Mouse (Mus musculus) testis, adult 2 months (tissue): ENCODE measurements around the gene Ank3. TPM values are rescaled to one million over a fixed set of nuclear protein-coding genes. Genes with fewer than 3 reads are reported as not detected.

Experiments used
- H3K27ac ChIP-seq: fragments of 200-500 bp; 2 replicates; pipeline ENCODE4 v1.5.1; 2012; ENCODE audit warnings: low read depth, low read length; ENCODE audit not compliant: control insufficient read depth, insufficient read depth
- H3K27me3 ChIP-seq: fragments of 200-500 bp; 2 replicates; pipeline ENCODE4 v1.6.1; 2012; ENCODE audit warnings: mild to moderate bottlenecking, low read length, moderate library complexity; ENCODE audit not compliant: control insufficient read depth, insufficient read depth
- H3K36me3 ChIP-seq: fragments of 200-500 bp; 2 replicates; pipeline ENCODE4 v1.6.1; 2012; ENCODE audit warnings: mild to moderate bottlenecking, low read length; ENCODE audit not compliant: control insufficient read depth, insufficient read depth
- H3K4me1 ChIP-seq: fragments of 200-500 bp; 2 replicates; pipeline ENCODE4 v1.6.1; 2012; ENCODE audit warnings: low read length; ENCODE audit not compliant: control insufficient read depth, insufficient read depth
- H3K4me3 ChIP-seq: fragments of 200-500 bp; 2 replicates; pipeline ENCODE4 v1.5.1; 2012; ENCODE audit warnings: low read depth, mild to moderate bottlenecking, low read length, moderate library complexity, mixed read lengths; ENCODE audit not compliant: control insufficient read depth
- CTCF ChIP-seq: fragments of 200-500 bp; IDR thresholded peaks from 2 replicates; pipeline ENCODE4 v1.5.1; 2012; ENCODE audit warnings: low read depth, mild to moderate bottlenecking, inconsistent platforms, low read length, moderate library complexity; ENCODE audit not compliant: control insufficient read depth, insufficient read depth, insufficient replicate concordance
- POLR2A ChIP-seq: fragments of 200-500 bp; IDR thresholded peaks from 2 replicates; pipeline ENCODE4 v1.6.1; 2012; ENCODE audit warnings: low read depth, mild to moderate bottlenecking, inconsistent platforms, low read length, moderate library complexity; ENCODE audit not compliant: control insufficient read depth
- polyA plus RNA-seq: library from polyadenylated mRNA; depleted of rRNA; stranded (reverse); fragments of >200 nt; gene quantifications from 2 replicates; pipeline ENCODE4 v1.2.3, GENCODE M21; 2012

Gene Ank3
- polyA plus RNA-seq, 1 experiment: 3.4 TPM

DNA sequence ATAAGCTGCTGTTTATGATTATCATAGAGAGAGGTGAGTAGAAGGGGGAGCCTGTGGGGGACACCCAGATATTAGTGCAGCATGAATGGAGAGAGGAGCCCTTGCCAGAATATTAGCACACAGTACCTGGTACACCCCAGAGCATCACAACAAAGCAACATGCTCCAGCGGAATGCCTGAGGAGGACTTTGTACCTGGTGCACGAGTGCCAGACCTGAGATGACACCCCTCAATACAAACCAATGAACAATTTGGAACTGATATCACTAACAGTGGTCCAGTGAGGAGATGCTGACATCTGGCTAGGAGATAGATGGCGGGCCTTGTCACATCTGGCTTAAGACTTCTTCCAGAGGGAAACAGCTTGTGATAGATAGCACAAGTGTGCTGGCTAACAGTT is 150.2 kb downstream of the Ank3 start:
- H3K4me1 ChIP-seq: no peaks in the 10 kb centered on the region
- no peaks in the 10 kb centered on the region for H3K27me3 ChIP-seq
- H3K4me3 ChIP-seq: no peak overlapping the region
- H3K27ac ChIP-seq: no peak overlapping the region
- H3K36me3 ChIP-seq: no peaks in the 10 kb centered on the region
- no peak for TF ChIP-seq CTCF

GRCm38 (mm10) chr10:69549221-69549620 is 150.6 kb downstream of the Ank3 start:
- no peaks in the 10 kb centered on the region for H3K27me3 ChIP-seq
- no peak overlapping the region for H3K4me3 ChIP-seq
- H3K36me3 ChIP-seq: no peaks in the 10 kb centered on the region
- no peak for TF ChIP-seq POLR2A
- no peak overlapping the region for H3K27ac ChIP-seq
- no peaks in the 10 kb centered on the region for H3K4me1 ChIP-seq

GRCm38 (mm10) chr10:69550824-69551223 is 152.3 kb downstream of the Ank3 start:
- TF ChIP-seq POLR2A: no peak
- TF ChIP-seq CTCF: no peak
- Histone ChIP-seq H3K4me1 (no peaks in the 10 kb centered on the region), H3K36me3 (no peaks in the 10 kb centered on the region), H3K4me3 (no peak overlapping the region), H3K27ac (no peak overlapping the region), H3K27me3 (no peaks in the 10 kb centered on the region)

GRCm38 (mm10) chr10:69553091-69553490 is 154.5 kb downstream of the Ank3 start:
- H3K36me3 ChIP-seq: no peaks in the 10 kb centered on the region
- no peaks in the 10 kb centered on the region for H3K4me1 ChIP-seq
- H3K27ac ChIP-seq: no peak overlapping the region
- H3K27me3 ChIP-seq: no peaks in the 10 kb centered on the region
- no peak overlapping the region for H3K4me3 ChIP-seq
- TF ChIP-seq CTCF: no peak
- no peak for TF ChIP-seq POLR2A

GRCm38 (mm10) chr10:69555592-69555991 is 157.0 kb downstream of the Ank3 start:
- no peaks in the 10 kb centered on the region for H3K36me3 ChIP-seq
- TF ChIP-seq CTCF (no peak), POLR2A (no peak)
- H3K27me3 ChIP-seq: no peaks in the 10 kb centered on the region

GRCm38 (mm10) chr10:69556278-69556677 is 157.7 kb downstream of the Ank3 start:
- no peaks in the 10 kb centered on the region for H3K27me3 ChIP-seq
- H3K36me3 ChIP-seq: no peaks in the 10 kb centered on the region
- no peaks in the 10 kb centered on the region for H3K4me1 ChIP-seq
- H3K27ac ChIP-seq: no peak overlapping the region
- TF ChIP-seq CTCF: peak; percentile 81; the same call in 1 of the 2 replicates
- no peak for TF ChIP-seq POLR2A
- H3K4me3 ChIP-seq: no peak overlapping the region

More at GRCm38 (mm10) chr10:69555592-69555991, 157.0 kb downstream of the Ank3 start:
- no peaks in the 10 kb centered on the region for H3K4me1 ChIP-seq
- H3K4me3 ChIP-seq: no peak overlapping the region
- no peak overlapping the region for H3K27ac ChIP-seq

GRCm38 (mm10) chr10:69560237-69560636 is 161.7 kb downstream of the Ank3 start:
- H3K27me3 ChIP-seq: no peaks in the 10 kb centered on the region
- no peak overlapping the region for H3K4me3 ChIP-seq
- no peaks in the 10 kb centered on the region for H3K4me1 ChIP-seq
- H3K36me3 ChIP-seq: no peaks in the 10 kb centered on the region
- H3K27ac ChIP-seq: no peak overlapping the region
- no peak for TF ChIP-seq CTCF
- TF ChIP-seq POLR2A: no peak

GRCm38 (mm10) chr10:69562931-69563330 is 164.4 kb downstream of the Ank3 start:
- Histone ChIP-seq H3K4me3 (no peak overlapping the region), H3K27me3 (no peaks in the 10 kb centered on the region), H3K4me1 (no peaks in the 10 kb centered on the region), H3K36me3 (no peaks in the 10 kb centered on the region), H3K27ac (no peak overlapping the region)
- TF ChIP-seq POLR2A: no peak
- TF ChIP-seq CTCF: no peak
